Mouse (Mus musculus): ENCODE results near the gene Dynll1. TPM values are rescaled to one million over a fixed set of nuclear protein-coding genes. Genes with fewer than 3 reads are reported as not detected.
A peak's percentile ranks its signal among the peaks of the same experiment; 100 is the strongest.
"Not testable (repeated sequence)": the region's sequence is repeated elsewhere in the genome, so short reads cannot be mapped to it uniquely, and the experiment has no call there.

Gene Dynll1
- polyA plus RNA-seq, 1 experiment from 2014 or later: 1,720 TPM

DNA sequence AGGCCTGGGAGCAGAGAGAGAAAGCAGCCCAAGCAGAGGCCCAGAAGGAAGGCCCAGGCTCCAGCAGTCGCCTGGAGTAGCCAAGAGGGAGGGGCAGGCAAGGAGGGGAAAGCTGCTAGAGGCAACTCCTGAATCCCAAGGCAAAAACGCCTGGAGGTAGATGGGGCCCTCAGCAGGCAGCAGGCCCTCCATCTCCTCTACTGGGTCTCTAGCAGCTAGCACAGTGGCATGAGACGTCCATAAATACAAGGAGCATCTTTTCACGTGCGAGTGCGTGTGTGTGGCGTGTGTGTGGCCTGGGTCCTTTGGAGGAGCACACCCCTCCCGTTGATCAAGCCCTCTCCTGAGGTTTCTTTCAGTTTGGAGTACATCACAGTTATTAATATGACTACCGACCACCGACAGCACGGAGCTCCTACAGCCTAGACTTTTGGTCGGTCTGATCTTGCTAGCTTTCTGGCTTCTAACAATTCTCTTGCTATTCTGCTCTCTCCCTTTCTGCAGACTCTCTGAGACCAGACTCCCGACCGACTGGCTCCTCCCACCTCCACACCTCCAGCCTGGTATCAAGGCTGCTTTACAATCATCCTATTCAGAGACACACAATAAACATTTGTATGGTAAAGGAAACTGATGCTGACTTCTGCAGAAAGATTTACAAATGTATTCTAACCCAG lies 16.3 kb upstream of the Dynll1 start:
- no peak for ATAC-seq (ENCODE audit: low FRiP score, low TSS enrichment)
- Histone ChIP-seq H3K4me2 (replicated peaks; ENCODE audit: low read depth, low read length) (peak overlapping the region; percentile 13), H3K9me3 (ENCODE audit: control insufficient read depth, low read length) (no peaks in the 10 kb centered on the region), H3K4me3 (ENCODE audit: low read length) (no peak overlapping the region), H3K27ac (ENCODE audit: low read depth, low read length) (peak overlapping the region; percentile 52; the same call in 1 of the 2 replicates), H3K9ac (ENCODE audit: low read depth, low read length) (peak overlapping the region; percentile 18), H3K27me3 (ENCODE audit: control insufficient read depth, insufficient read depth, low read length) (no peaks in the 10 kb centered on the region), H3K36me3 (ENCODE audit: control insufficient read depth, insufficient read depth, low read length) (no peaks in the 10 kb centered on the region), H3K4me1 (ENCODE audit: control insufficient read depth, insufficient read depth, low read length) (peaks cover 37% of the 10 kb centered on the region)
- 10% methylated on average over 14 of the region's 14 CpGs for WGBS

DNA sequence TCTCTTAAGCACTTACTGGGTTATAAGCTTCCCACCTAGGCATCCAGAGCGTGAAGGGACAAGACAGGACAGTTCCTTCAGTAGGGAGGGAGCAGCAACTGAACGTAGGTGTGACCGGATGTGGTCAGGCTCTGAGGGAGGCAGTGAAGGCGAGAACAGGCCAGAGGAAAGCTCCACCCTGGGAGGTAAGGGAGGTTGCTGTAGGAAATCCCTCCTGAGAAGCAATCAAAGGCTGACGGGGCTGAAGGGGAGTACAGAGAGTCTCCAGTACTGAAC lies 12.8 kb upstream of the Dynll1 start:
- Histone ChIP-seq H3K27ac (ENCODE audit: low read depth, low read length) (no peak overlapping the region), H3K9ac (ENCODE audit: low read depth, low read length) (no peak overlapping the region), H3K4me3 (ENCODE audit: low read length) (no peak overlapping the region), H3K9me3 (ENCODE audit: control insufficient read depth, low read length) (no peaks in the 10 kb centered on the region), H3K4me1 (ENCODE audit: control insufficient read depth, insufficient read depth, low read length) (peaks cover 31% of the 10 kb centered on the region), H3K4me2 (replicated peaks; ENCODE audit: low read depth, low read length) (no peak overlapping the region), H3K36me3 (ENCODE audit: control insufficient read depth, insufficient read depth, low read length) (no peaks in the 10 kb centered on the region), H3K27me3 (ENCODE audit: control insufficient read depth, insufficient read depth, low read length) (no peaks in the 10 kb centered on the region)
- 42% methylated on average over 5 of the region's 5 CpGs for WGBS
- no peak for ATAC-seq (ENCODE audit: low FRiP score, low TSS enrichment)

DNA sequence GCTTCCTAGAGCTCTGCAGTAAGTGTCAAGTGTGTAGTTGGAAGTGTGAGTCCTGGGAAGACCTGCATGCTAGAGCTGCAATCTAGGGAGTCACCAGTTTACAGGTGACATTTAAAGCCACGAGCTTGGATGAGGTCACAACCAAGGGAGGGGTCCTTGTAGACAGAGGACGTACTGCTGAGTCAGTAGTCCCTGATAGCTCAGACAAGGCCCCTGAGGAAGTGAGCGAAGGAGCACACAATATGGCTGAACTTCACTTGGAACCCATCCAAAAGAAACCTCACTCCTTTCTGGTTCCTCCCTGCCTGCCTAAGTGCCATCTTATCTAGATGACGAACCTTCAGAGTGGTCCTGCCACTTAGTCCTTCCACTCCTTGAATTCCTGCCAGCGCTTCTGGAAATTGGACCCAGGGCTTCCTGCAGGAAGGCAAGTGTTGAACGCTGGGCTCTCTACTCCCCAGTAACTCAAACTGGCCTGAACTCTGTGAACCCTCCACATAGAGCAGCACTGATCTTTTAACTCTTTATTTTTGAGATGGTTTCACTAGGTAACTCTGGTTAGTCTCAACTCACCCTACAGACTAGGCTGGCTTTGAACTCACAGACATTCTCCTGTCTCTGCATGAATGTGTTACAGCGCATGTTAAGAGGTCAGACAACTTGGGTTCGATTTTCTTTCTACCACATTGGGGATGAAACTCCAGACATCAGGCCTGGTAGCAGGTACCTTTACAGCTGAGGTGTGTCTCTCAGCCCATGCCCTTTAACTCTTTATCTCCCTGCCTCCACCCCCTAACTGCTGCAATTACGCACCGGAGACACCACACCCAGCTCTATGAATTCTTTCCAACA lies 12.2 kb upstream of the Dynll1 start:
- H3K9ac ChIP-seq (ENCODE audit: low read depth, low read length): no peak overlapping the region
- H3K4me3 ChIP-seq (ENCODE audit: low read length): no peak overlapping the region
- ATAC-seq (ENCODE audit: low FRiP score, low TSS enrichment): no peak
- 53% methylated on average over 10 of the region's 10 CpGs for WGBS
- no peak overlapping the region for H3K27ac ChIP-seq (ENCODE audit: low read depth, low read length)
- no peaks in the 10 kb centered on the region for H3K27me3 ChIP-seq (ENCODE audit: control insufficient read depth, insufficient read depth, low read length)
- no peak overlapping the region for H3K4me2 ChIP-seq (replicated peaks; ENCODE audit: low read depth, low read length)
- no peaks in the 10 kb centered on the region for H3K36me3 ChIP-seq (ENCODE audit: control insufficient read depth, insufficient read depth, low read length)
- peaks cover 25% of the 10 kb centered on the region for H3K4me1 ChIP-seq (ENCODE audit: control insufficient read depth, insufficient read depth, low read length)
- no peaks in the 10 kb centered on the region for H3K9me3 ChIP-seq (ENCODE audit: control insufficient read depth, low read length)

DNA sequence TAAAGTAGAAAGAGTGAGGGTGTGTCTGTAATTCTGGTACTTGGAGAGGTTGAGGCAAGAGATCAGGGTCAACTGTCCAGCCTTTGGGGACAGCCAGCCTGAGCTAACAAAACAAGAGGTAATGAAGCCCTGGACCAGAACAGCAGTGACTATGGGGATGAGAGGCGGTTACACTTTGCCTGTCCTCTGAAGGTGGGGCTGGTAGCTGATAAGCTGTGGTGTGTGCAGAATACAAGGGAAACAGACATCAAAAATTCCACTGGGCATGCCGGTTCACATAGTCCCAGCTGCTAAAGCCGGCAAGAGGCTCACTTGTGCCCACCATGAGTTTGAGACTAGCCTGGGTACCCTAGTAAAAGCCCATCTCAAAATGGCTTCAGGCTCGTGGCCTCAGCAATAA lies 11.6 kb upstream of the Dynll1 start:
- H3K4me1 ChIP-seq (ENCODE audit: control insufficient read depth, insufficient read depth, low read length): peaks cover 18% of the 10 kb centered on the region
- H3K4me3 ChIP-seq (ENCODE audit: low read length): no peak overlapping the region
- WGBS: 85% methylated on average over 4 of the region's 4 CpGs

DNA sequence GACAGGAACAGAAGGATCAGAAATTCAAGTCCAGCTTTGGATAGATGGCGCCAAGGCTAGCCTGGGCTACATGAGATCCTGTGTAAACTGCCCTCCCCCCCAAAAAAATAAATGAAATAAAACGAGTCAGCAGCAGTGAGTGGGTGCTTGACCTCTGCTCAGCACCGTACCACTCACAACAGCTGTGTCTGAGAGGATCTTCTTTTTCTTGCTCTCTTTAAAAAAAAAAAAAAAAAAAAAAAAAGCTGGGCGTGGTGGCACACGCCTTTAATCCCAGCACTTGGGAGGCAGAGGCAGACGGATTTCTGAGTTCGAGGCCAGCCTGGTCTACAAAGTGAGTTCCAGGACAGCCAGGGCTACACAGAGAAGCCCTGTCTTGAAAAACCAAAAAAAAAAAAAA lies 1.4 kb upstream of the Dynll1 start:
- not testable (repeated sequence) for H3K9ac ChIP-seq (ENCODE audit: low read depth, low read length); H3K4me2 ChIP-seq (replicated peaks; ENCODE audit: low read depth, low read length); H3K27ac ChIP-seq (ENCODE audit: low read depth, low read length); H3K27me3 ChIP-seq (ENCODE audit: control insufficient read depth, insufficient read depth, low read length); ATAC-seq (ENCODE audit: low FRiP score, low TSS enrichment); H3K4me3 ChIP-seq (ENCODE audit: low read length); H3K9me3 ChIP-seq (ENCODE audit: control insufficient read depth, low read length)
- H3K4me1 ChIP-seq (ENCODE audit: control insufficient read depth, insufficient read depth, low read length): peaks cover 17% of the 10 kb centered on the region
- peaks cover 23% of the 10 kb centered on the region for H3K36me3 ChIP-seq (ENCODE audit: control insufficient read depth, insufficient read depth, low read length)
- WGBS: 73% methylated on average over 3 of the region's 7 CpGs

More for the DNA sequence above, 11.6 kb upstream of the Dynll1 start:
- no peak overlapping the region for H3K9ac ChIP-seq (ENCODE audit: low read depth, low read length)
- H3K9me3 ChIP-seq (ENCODE audit: control insufficient read depth, low read length): no peaks in the 10 kb centered on the region
- H3K4me2 ChIP-seq (replicated peaks; ENCODE audit: low read depth, low read length): no peak overlapping the region
- no peak overlapping the region for H3K27ac ChIP-seq (ENCODE audit: low read depth, low read length)
- H3K27me3 ChIP-seq (ENCODE audit: control insufficient read depth, insufficient read depth, low read length): no peaks in the 10 kb centered on the region
- ATAC-seq (ENCODE audit: low FRiP score, low TSS enrichment): no peak
- no peaks in the 10 kb centered on the region for H3K36me3 ChIP-seq (ENCODE audit: control insufficient read depth, insufficient read depth, low read length)

DNA sequence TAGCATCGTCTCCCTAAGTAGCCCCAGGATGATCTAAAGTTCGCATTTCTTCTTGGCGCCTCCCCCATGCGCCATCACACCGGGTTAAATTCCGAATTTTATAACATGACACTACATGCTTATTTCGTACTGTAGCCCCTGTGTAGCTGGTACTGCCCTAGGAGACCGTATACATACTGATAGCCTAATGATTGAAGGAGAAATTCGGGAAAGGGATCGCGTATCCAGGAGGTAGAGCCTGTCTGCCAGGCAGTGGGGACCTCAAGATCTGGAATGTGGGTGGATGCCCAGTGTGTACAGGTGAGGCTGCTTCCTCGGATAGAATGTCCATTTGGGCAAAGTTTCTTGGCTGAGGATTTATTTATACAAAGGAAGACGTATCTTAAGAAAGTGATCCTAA lies 816 bp upstream of the Dynll1 start:
- peaks cover 17% of the 10 kb centered on the region for H3K4me1 ChIP-seq (ENCODE audit: control insufficient read depth, insufficient read depth, low read length)
- H3K27ac ChIP-seq (ENCODE audit: low read depth, low read length): peak overlapping the region; percentile 78
- ATAC-seq (ENCODE audit: low FRiP score, low TSS enrichment): no peak
- no peaks in the 10 kb centered on the region for H3K27me3 ChIP-seq (ENCODE audit: control insufficient read depth, insufficient read depth, low read length)
- WGBS: 19% methylated on average over 13 of the region's 13 CpGs
- peaks cover 28% of the 10 kb centered on the region for H3K36me3 ChIP-seq (ENCODE audit: control insufficient read depth, insufficient read depth, low read length)
- H3K4me2 ChIP-seq (replicated peaks; ENCODE audit: low read depth, low read length): peak overlapping the region; percentile 78
- peak overlapping the region; percentile 93 for H3K4me3 ChIP-seq (ENCODE audit: low read length)
- no peaks in the 10 kb centered on the region for H3K9me3 ChIP-seq (ENCODE audit: control insufficient read depth, low read length)
- H3K9ac ChIP-seq (ENCODE audit: low read depth, low read length): peak overlapping the region; percentile 60; the same call in 1 of the 2 replicates

DNA sequence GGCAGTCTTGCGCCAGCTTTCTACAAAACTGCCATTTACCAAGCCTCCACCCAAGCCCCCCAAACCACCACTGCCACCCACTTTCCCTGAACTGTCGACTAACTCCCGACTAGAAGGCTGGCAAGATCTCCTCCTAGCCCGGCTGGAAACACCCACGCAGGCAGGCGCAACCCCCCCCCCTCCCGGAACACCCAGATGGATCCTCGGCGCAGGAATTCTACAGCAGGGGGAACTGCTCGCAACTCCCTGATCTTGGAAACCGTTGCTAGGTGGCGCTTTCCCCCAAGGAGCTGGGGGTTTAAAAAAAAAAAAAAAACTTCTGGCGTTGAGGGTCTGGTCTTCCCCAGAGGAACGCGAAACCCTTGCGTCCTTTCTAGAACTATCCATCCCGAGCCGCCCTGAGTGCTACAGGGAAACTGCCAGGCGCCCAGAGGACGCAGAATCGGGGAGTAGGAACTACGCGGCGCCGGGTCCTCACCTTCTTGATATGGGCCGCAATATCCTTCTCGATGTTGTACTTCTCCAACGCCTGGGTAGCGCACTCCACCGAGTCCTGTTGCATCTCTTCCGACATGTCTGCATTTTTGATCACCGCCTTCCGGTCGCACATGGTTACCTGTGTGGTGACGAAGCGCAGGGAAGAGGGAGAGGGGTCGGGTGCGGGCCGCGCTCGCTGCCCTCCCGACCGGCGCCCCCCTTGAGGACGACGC lies 609 bp downstream of the Dynll1 start:
- H3K4me2 ChIP-seq (replicated peaks; ENCODE audit: low read depth, low read length): peak overlapping the region; percentile 78
- H3K27ac ChIP-seq (ENCODE audit: low read depth, low read length): peak overlapping the region; percentile 95
- peaks cover 17% of the 10 kb centered on the region for H3K4me1 ChIP-seq (ENCODE audit: control insufficient read depth, insufficient read depth, low read length)
- H3K36me3 ChIP-seq (ENCODE audit: control insufficient read depth, insufficient read depth, low read length): peaks cover 40% of the 10 kb centered on the region
- H3K9ac ChIP-seq (ENCODE audit: low read depth, low read length): peak overlapping the region; percentile 93
- under 1% methylated on average over 46 of the region's 46 CpGs for WGBS
- H3K4me3 ChIP-seq (ENCODE audit: low read length): peak overlapping the region; percentile 93
- ATAC-seq (ENCODE audit: low FRiP score, low TSS enrichment): peak; percentile 1
- no peaks in the 10 kb centered on the region for H3K9me3 ChIP-seq (ENCODE audit: control insufficient read depth, low read length)
- no peaks in the 10 kb centered on the region for H3K27me3 ChIP-seq (ENCODE audit: control insufficient read depth, insufficient read depth, low read length)

DNA sequence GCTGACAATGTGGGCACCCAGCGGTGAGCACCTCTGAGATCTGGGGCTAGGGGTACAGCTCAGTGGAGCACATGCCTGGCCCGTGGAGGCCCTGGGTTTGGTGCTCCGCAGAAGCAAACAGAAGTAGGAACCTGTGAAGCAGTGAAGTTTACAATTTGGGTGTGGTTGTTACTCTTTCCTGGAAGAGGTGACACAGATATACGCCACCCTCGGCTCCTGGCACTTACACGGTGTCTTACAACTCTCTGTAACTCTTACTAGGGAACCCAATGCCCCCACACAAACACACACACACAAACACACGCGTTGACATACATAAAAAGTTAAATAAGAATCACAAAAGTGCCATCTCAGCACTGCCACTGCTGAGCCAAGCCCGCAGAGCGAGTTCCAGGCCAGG lies 4.5 kb downstream of the Dynll1 start:
- Histone ChIP-seq H3K4me1 (ENCODE audit: control insufficient read depth, insufficient read depth, low read length) (peaks cover 14% of the 10 kb centered on the region), H3K9me3 (ENCODE audit: control insufficient read depth, low read length) (no peaks in the 10 kb centered on the region), H3K4me2 (replicated peaks; ENCODE audit: low read depth, low read length) (no peak overlapping the region), H3K27me3 (ENCODE audit: control insufficient read depth, insufficient read depth, low read length) (no peaks in the 10 kb centered on the region), H3K9ac (ENCODE audit: low read depth, low read length) (no peak overlapping the region), H3K27ac (ENCODE audit: low read depth, low read length) (no peak overlapping the region), H3K36me3 (ENCODE audit: control insufficient read depth, insufficient read depth, low read length) (peaks cover 53% of the 10 kb centered on the region), H3K4me3 (ENCODE audit: low read length) (no peak overlapping the region)
- 85% methylated on average over 10 of the region's 10 CpGs for WGBS
- no peak for ATAC-seq (ENCODE audit: low FRiP score, low TSS enrichment)

DNA sequence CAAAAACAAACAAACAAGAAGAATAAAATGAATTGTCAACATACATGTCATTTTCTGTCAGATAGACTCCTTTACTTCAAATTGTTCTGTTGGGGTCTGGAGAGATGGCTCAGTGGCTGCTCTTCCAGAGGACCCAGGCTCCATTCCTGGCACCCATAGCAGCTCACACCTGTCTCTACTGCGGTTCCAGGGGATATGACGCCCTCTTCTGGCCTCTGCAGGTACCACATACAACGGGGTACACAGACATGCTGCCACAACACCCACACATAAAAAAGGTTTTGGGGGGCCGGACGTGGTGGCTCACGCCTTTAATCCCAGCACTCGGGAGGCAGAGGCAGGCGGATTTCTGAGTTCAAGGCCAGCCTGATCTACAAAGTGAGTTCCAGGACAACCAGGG lies 6.6 kb downstream of the Dynll1 start:
- Histone ChIP-seq H3K4me2 (replicated peaks; ENCODE audit: low read depth, low read length) (no peak overlapping the region), H3K27me3 (ENCODE audit: control insufficient read depth, insufficient read depth, low read length) (no peaks in the 10 kb centered on the region), H3K27ac (ENCODE audit: low read depth, low read length) (no peak overlapping the region), H3K4me3 (ENCODE audit: low read length) (no peak overlapping the region), H3K4me1 (ENCODE audit: control insufficient read depth, insufficient read depth, low read length) (peaks cover 11% of the 10 kb centered on the region), H3K36me3 (ENCODE audit: control insufficient read depth, insufficient read depth, low read length) (peaks cover 67% of the 10 kb centered on the region), H3K9me3 (ENCODE audit: control insufficient read depth, low read length) (no peaks in the 10 kb centered on the region), H3K9ac (ENCODE audit: low read depth, low read length) (no peak overlapping the region)
- WGBS: 90% methylated on average over 8 of the region's 8 CpGs
- no peak for ATAC-seq (ENCODE audit: low FRiP score, low TSS enrichment)

Data from kidney, embryonic 14.5 days (tissue).